Mouse (Mus musculus): Measurements from ENCODE around the gene Tradd. TPM values are rescaled to one million over a fixed set of nuclear protein-coding genes. Genes with fewer than 3 reads are reported as not detected.
"Not testable (repeated sequence)": the region's sequence is repeated elsewhere in the genome, so short reads cannot be mapped to it uniquely, and the experiment has no call there.

Gene Tradd
- total RNA-seq, 2 experiments from 2014 or later, result 2.8 to 3.3 TPM

DNA sequence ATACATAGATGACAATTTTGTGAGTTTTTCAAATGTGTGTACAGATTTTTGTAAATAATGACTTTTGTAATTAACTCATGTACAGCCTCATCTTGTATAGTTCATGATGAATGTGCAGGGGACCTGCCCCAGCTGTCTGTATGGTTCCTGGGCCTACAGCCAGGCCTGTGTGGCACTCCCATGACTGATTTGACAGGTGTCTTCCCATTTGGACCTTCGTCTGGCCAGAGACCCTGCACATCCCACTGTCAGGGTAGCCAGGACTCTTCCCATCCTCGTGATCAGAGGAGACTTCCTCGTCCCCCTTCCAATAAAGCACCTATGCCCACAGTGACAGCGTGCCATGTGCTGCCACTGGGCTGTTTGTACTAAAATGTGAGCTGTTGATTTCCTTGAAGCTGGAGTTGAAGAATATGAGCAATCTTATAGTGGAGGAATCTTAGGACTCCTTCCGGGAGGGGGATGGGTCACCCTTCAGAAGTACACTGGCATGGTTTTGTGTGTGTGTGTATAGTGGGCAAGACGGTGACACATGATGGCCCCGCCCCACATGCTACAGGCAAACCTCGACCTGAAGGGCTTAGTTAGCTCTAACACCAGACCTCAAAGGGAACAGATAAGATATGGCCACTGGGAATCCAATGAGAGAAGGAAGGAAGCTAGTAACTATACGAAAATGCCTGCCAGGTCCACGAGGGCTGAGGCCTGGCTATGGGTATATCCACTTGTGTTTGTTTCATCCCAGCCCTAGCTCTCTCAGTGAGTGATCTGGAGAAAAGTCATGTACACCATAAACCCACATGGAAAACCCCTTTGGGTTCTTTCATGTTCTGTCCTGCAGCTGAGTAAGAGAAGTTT lies 11.5 kb downstream of the Tradd start:
- DNase-seq (ENCODE audit: low spot score), result no peak

DNA sequence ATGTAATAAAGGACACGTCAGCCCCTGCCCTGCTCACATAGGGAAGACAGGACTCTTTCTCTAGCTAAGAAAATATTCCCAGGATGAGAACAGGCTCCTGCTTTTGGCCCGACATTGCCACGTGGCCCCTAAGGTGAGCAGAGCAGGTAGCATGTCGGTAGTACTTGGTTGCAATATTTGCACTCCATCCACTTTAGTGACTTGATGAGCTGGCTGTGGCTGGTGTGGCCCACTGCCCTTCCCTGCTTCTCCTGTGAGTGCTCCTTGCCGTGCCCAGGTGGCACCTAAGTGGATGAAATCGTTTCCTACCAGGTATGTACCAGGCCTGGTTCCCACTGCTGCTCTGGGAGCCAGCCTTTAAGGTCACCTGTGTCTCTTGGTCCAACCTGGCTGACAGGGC lies 12.5 kb downstream of the Tradd start:
- DNase-seq (ENCODE audit: low spot score), result no peak

DNA sequence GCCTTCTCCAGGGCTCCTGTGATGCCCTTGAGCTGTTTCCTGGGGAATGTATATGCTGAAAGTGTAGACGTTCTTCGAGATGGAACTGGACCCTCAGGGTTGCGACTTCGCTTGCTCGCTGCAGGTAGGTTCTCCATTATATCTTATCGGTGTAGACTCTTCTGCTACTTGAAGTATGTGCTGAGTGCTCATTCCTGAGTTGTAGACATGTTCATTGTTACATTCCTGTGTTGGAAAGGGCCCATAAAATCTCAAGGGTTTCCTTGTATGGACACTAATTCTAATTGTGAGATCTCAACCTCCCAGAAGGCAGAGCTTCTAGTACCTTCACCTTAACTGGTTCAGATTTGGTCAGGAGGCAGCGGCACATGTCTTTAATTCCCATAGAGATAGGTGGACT lies 23.4 kb downstream of the Tradd start:
- DNase-seq (ENCODE audit: low spot score), result no peak

DNA sequence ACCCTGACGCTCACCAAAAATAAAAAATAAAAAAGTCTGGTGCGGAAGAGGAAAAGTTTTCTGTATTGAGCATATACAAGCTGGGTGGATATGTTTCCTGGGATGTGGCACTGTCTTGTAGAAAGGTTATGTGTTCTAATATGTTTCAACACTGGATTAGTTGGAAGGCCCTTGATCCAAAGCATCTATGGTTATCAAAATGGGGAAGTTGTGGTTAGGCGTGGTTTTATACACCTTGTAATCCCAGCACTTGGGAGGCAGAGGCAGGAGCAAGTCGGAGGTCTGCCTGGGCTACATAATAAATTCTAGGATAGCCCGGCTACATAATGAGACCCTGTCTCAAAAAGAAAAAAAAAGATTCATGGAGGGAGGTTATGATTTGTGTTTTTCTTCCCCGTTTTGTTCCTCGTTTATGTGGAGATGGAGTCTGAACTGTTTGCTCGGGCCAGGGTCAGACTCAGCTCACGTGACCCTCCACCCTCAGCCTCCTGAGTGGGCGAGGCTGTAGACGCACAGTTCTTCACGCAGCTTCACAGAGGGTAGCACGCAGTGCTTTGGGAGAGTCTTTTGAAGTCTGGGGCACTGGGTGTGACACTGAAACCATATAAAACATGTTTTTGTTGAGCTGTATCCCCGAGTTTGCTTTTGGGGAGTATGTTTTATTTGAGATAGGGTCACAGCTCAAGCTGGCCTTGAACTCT lies 26.8 kb downstream of the Tradd start:
- DNase-seq (ENCODE audit: low spot score), result no peak

- DNase-seq (ENCODE audit: low spot score), result peak; percentile 67
These were observed 29.2 kb downstream of the Tradd start for GRCm38 (mm10) chr8:105235206-105235605.

- no peak for DNase-seq (ENCODE audit: low spot score)
These were observed 31.1 kb downstream of the Tradd start for GRCm38 (mm10) chr8:105233126-105233935.

- not testable (repeated sequence) for DNase-seq (ENCODE audit: low spot score)
These were observed 32.1 kb downstream of the Tradd start for GRCm38 (mm10) chr8:105232321-105232693.

DNA sequence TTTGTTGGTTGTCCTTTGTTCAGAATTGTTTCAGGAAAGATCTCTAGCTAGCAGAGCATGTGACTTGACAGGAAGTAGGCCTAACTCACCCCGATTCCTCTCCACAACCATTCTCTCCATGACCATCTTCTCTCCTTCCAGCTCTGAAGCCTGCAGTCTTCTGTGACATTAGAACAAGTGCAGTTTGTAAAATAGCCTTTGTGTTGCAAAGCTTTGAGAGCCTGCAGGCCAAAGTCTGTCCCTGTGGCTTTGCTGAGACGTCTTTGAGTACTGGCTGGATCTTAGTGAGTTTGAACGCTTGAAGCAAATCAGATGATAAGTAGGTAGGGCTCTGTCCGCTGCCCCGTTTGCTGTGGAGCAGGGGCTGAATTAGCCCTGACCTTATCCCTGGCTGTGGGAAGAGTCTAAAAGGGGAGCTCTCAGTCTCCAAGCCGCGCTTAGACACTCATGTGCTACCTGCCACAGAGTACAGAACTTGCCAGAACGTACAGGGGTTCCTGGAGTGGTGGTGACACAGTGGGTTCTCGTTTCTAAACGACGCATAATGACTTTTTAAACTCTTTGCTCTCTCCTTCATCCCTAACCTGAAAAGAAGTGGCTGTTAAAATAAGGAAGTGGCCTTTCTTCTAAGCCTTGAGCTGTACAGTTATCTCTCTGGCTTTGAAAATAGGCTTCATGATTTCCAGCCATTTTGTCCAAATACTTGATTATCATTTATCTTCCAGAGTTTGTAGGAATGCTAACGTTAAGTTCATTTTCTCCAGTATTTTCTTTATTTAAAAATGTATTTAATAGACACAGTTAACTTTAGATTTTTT lies 32.7 kb downstream of the Tradd start:
- DNase-seq (ENCODE audit: low spot score), result no peak

GRCm38 (mm10) chr8:105225917-105226316 lies 38.5 kb downstream of the Tradd start:
- DNase-seq (ENCODE audit: low spot score), result no peak

DNA sequence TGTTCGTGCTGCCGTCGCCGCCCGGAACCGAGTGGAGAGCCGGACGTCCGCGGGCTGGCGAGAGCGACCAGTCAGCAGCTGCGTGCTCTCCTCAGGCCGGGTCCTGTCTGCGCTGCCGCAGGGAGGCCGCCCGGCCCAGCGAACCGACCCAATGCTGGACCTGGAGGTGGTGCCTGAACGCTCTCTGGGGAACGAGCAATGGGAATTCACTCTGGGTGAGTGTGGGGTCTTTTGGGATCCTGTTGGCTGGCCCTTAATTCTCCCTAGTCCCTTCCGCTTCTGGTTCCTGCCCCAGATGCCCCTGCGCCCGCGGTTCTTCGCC lies 39.2 kb downstream of the Tradd start:
- no peak for DNase-seq (ENCODE audit: low spot score)

DNA sequence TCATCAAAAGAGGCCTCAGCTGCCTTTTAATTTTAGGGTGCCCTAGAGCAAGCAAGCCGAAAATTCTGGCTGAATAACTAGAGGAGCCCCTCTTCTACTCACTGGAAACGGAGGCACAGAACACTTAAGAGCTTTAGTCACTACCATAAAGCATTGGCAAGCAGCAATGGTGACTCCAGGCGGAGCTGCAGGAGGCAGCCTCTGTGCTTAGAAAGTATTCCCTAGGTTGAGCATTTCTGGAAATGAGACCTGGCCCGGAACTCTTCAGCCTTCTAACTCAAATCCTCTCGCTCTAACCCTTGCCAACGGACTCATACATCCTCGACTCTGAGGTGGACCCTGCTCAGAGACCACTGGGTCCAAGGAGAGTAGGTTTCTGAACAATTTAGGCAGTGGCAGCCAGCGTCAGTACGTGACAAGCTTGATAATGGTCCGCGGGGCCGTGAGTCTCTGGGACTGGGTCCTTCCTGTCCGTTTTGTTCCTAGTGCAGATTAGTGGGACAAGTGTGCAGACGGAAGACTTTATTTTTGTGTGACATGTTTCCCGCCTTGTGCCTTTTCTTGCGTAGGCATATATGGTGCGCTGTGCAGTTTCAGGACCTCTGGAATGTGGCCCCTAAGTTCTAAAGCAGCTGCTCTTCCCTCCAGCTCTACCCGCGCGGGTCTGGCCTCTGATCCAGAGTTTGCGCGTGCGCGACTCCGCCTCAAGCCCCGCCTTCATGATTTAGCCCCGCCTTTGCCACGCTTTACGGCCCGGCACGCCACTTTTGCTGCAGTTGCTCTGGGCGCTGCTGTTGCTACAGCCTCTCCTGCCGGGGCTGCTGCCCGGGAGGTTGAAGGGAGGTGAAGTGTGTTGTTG lies 39.8 kb downstream of the Tradd start, which contains the start of gene D230025D16Rik:
Gene D230025D16Rik, plus strand, starts transcription at position 733 of the 859 bp plus-strand sequence.
- DNase-seq (ENCODE audit: low spot score), result peak; percentile 96

- DNase-seq (ENCODE audit: low spot score), result peak; percentile 50
These were observed 40.6 kb downstream of the Tradd start for GRCm38 (mm10) chr8:105223850-105224249.

GRCm38 (mm10) chr8:105217926-105218522 lies 46.4 kb downstream of the Tradd start:
- peak; percentile 56 for DNase-seq (ENCODE audit: low spot score)

DNA sequence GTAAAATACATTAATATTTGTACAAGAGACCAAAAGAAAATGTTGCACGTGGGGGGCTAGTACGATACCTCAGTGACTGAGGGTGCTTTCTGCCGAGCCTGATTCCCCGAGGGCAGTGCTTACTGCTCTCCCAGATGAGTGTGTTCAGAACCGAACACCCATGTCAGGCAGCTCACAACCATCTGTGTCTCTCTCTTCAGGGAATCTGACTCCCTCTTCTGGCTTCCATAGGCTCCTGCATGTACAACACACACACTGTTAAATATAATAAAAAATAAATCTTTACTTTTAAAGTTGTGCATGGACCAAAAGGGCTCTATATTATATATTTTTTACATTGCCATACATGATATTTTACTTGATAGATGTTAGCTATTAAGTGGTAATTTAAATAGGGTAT lies 50.3 kb downstream of the Tradd start:
- no peak for DNase-seq (ENCODE audit: low spot score)

GRCm38 (mm10) chr8:105209153-105210110 lies 55.0 kb downstream of the Tradd start:
- DNase-seq (ENCODE audit: low spot score), result no peak

Measured in gastrocnemius, adult 18-20 months (tissue).